Mouse (Mus musculus): Measurements from ENCODE around the gene Esrrg.

DNA sequence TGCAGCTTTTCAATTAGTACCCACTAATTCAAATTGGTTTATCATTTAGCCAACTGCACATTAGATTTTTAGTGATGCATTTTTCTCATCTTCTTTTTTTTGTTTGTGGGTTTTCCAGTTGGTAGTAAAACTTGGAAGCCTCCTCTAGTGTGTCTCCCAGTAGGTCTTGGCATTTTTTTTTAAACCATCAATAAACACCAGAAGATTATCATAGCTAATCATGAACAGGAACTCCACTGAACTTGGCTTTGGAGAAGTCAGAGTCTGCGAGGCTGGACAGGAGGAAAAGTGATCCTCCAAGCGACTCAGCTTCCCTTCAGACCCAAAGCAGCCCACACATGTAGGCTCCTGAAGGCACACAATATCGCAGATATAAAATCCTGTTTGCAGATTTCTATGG is 155.2 kb downstream of the Esrrg start:
- no peak for TF ChIP-seq MXI1 (IDR thresholded peaks at IDR 0.05; ENCODE audit: low read depth, low read length)
- TF ChIP-seq CTCF (conservative IDR thresholded peaks at IDR 0.05 in 1 of 2, IDR thresholded peaks at IDR 0.05 in 1 of 2; ENCODE audit: low read depth in 2 of 2, low read length in 2 of 2): no peak
- TF ChIP-seq TBP (conservative IDR thresholded peaks at IDR 0.05; ENCODE audit: low read depth, low read length): no peak
- no peak for TF ChIP-seq MAX (IDR thresholded peaks at IDR 0.05; ENCODE audit: low read length)
- no peak for TF ChIP-seq JUN (IDR thresholded peaks at IDR 0.05; ENCODE audit: insufficient read depth, low read depth, low read length)
- no peak for TF ChIP-seq SMC3 (IDR thresholded peaks at IDR 0.05; ENCODE audit: low read depth, low read length)
- TF ChIP-seq JUND (conservative IDR thresholded peaks at IDR 0.05; ENCODE audit: low read depth, low read length): no peak
- no peak for TF ChIP-seq HCFC1 (IDR thresholded peaks at IDR 0.05; ENCODE audit: low read depth, low read length)
- TF ChIP-seq RAD21 (IDR thresholded peaks at IDR 0.05; ENCODE audit: low read depth, low read length): no peak
- no peak for TF ChIP-seq KAT2A (IDR thresholded peaks at IDR 0.05; ENCODE audit: insufficient replicate concordance, low read length)
